Mouse (Mus musculus) spleen, adult 12 weeks (tissue): ENCODE measurements around the gene Dgkk.
"Not testable (repeated sequence)": the region's sequence is repeated elsewhere in the genome, so short reads cannot be mapped to it uniquely, and the experiment has no call there.

Experiments
- DNase-seq: peaks from one replicate; pipeline ENCODE4 v3.0.0; 2022; ENCODE audit warnings: low spot score

The Dgkk gene

GRCm38 (mm10) chrX:6779006-6779405 is at the start of gene Dgkk:
TSS of gene Dgkk (plus strand) at chrX:6779306.
- DNase-seq = not testable (repeated sequence)

GRCm38 (mm10) chrX:6733998-6734397 is 45.1 kb upstream of the Dgkk start:
- no peak for DNase-seq

- no peak for DNase-seq
These were observed 28.4 kb upstream of the Dgkk start for GRCm38 (mm10) chrX:6750714-6751113.

- DNase-seq = no peak
These were observed 27.5 kb upstream of the Dgkk start for GRCm38 (mm10) chrX:6751549-6752047.

GRCm38 (mm10) chrX:6777489-6778249 is 1.4 kb upstream of the Dgkk start:
- no peak for DNase-seq

- DNase-seq = no peak
These were observed 862 bp upstream of the Dgkk start for GRCm38 (mm10) chrX:6778250-6778637.

GRCm38 (mm10) chrX:6779969-6780539 is 948 bp downstream of the Dgkk start:
- DNase-seq = no peak

GRCm38 (mm10) chrX:6832553-6832952 is 53.4 kb downstream of the Dgkk start:
- DNase-seq = no peak

GRCm38 (mm10) chrX:6853466-6853865 is 74.4 kb downstream of the Dgkk start:
- no peak for DNase-seq

GRCm38 (mm10) chrX:6854136-6854535 is 75.0 kb downstream of the Dgkk start:
- DNase-seq = no peak

GRCm38 (mm10) chrX:6893933-6894332 is 114.8 kb downstream of the Dgkk start:
- no peak for DNase-seq

- DNase-seq = no peak
These were observed 131.9 kb downstream of the Dgkk start for GRCm38 (mm10) chrX:6911047-6911446.

- DNase-seq = no peak
These were observed 143.1 kb downstream of the Dgkk start for GRCm38 (mm10) chrX:6922165-6922564.

- no peak for DNase-seq
These were observed 147.1 kb downstream of the Dgkk start for GRCm38 (mm10) chrX:6926224-6926623.

GRCm38 (mm10) chrX:6968598-6968997 is 189.5 kb downstream of the Dgkk start:
- DNase-seq = no peak

GRCm38 (mm10) chrX:6971956-6972355 is 192.8 kb downstream of the Dgkk start:
- no peak for DNase-seq

GRCm38 (mm10) chrX:6983916-6984315 is 204.8 kb downstream of the Dgkk start:
- DNase-seq = not testable (repeated sequence)
